Mouse (Mus musculus): ENCODE measurements around the gene Olfr1048. TPM values are rescaled to one million over a fixed set of nuclear protein-coding genes. Genes with fewer than 3 reads are reported as not detected.

The Olfr1048 gene
- polyA plus RNA-seq, 1 experiment from 2014 or later = not detected

Other genes with a start within 250 kb of the Olfr1048 start
- gene Olfr1031, start 250.0 kb downstream of the Olfr1048 start, polyA plus RNA-seq (2015; fragmentation: Nextera tagmentation; extraction: Ambion mirVana) = not detected in 2 replicates
- not detected in 2 replicates for gene Olfr1032, start 234.7 kb downstream of the Olfr1048 start, polyA plus RNA-seq (2015; fragmentation: Nextera tagmentation; extraction: Ambion mirVana)
- 6.3 and 6.4 TPM in 2 replicates for gene Olfr1033, start 219.7 kb downstream of the Olfr1048 start, polyA plus RNA-seq (2015; fragmentation: Nextera tagmentation; extraction: Ambion mirVana)
- 0.07 TPM in 1 of 2 replicates, not detected in the other for gene Olfr1034, start 194.4 kb downstream of the Olfr1048 start, polyA plus RNA-seq (2015; fragmentation: Nextera tagmentation; extraction: Ambion mirVana)
- gene Olfr1036, start 166.3 kb downstream of the Olfr1048 start, polyA plus RNA-seq (2015; fragmentation: Nextera tagmentation; extraction: Ambion mirVana) = not detected in 2 replicates
- gene Olfr1037, start 152.9 kb downstream of the Olfr1048 start, polyA plus RNA-seq (2015; fragmentation: Nextera tagmentation; extraction: Ambion mirVana) = not detected in 2 replicates
- not detected in 2 replicates for gene Olfr1039, start 104.4 kb downstream of the Olfr1048 start, polyA plus RNA-seq (2015; fragmentation: Nextera tagmentation; extraction: Ambion mirVana)
- not detected in 2 replicates for gene Olfr1040, start 93.6 kb downstream of the Olfr1048 start, polyA plus RNA-seq (2015; fragmentation: Nextera tagmentation; extraction: Ambion mirVana)
- not detected in 2 replicates for gene Olfr1042, start 78.5 kb downstream of the Olfr1048 start, polyA plus RNA-seq (2015; fragmentation: Nextera tagmentation; extraction: Ambion mirVana)
- gene Olfr1043, start 72.8 kb downstream of the Olfr1048 start, polyA plus RNA-seq (2015; fragmentation: Nextera tagmentation; extraction: Ambion mirVana) = not detected in 2 replicates
- not detected in 2 replicates for gene Olfr1044, start 62.5 kb downstream of the Olfr1048 start, polyA plus RNA-seq (2015; fragmentation: Nextera tagmentation; extraction: Ambion mirVana)
- gene Olfr52, start 54.6 kb downstream of the Olfr1048 start, polyA plus RNA-seq (2015; fragmentation: Nextera tagmentation; extraction: Ambion mirVana) = not detected in 2 replicates
- gene Olfr1045, start 37.3 kb downstream of the Olfr1048 start, polyA plus RNA-seq (2015; fragmentation: Nextera tagmentation; extraction: Ambion mirVana) = not detected in 2 replicates
- not detected in 2 replicates for gene Olfr1046, start 21.0 kb downstream of the Olfr1048 start, polyA plus RNA-seq (2015; fragmentation: Nextera tagmentation; extraction: Ambion mirVana)
- not detected in 2 replicates for gene Olfr1047, start 8.9 kb downstream of the Olfr1048 start, polyA plus RNA-seq (2015; fragmentation: Nextera tagmentation; extraction: Ambion mirVana)
- not detected in 2 replicates for gene Olfr1049, start 18.0 kb upstream of the Olfr1048 start, polyA plus RNA-seq (2015; fragmentation: Nextera tagmentation; extraction: Ambion mirVana)
- gene Olfr1051, start 38.8 kb upstream of the Olfr1048 start, polyA plus RNA-seq (2015; fragmentation: Nextera tagmentation; extraction: Ambion mirVana) = not detected in 2 replicates
- gene Olfr1052, start 52.2 kb upstream of the Olfr1048 start, polyA plus RNA-seq (2015; fragmentation: Nextera tagmentation; extraction: Ambion mirVana) = not detected in 2 replicates
- gene Olfr1053, start 75.0 kb upstream of the Olfr1048 start, polyA plus RNA-seq (2015; fragmentation: Nextera tagmentation; extraction: Ambion mirVana) = not detected in 2 replicates
- gene Olfr1054, start 95.1 kb upstream of the Olfr1048 start, polyA plus RNA-seq (2015; fragmentation: Nextera tagmentation; extraction: Ambion mirVana) = not detected in 2 replicates
- not detected in 2 replicates for gene Olfr1055, start 110.0 kb upstream of the Olfr1048 start, polyA plus RNA-seq (2015; fragmentation: Nextera tagmentation; extraction: Ambion mirVana)
- not detected in 2 replicates for gene Olfr1056, start 122.2 kb upstream of the Olfr1048 start, polyA plus RNA-seq (2015; fragmentation: Nextera tagmentation; extraction: Ambion mirVana)
- gene Olfr1057, start 138.1 kb upstream of the Olfr1048 start, polyA plus RNA-seq (2015; fragmentation: Nextera tagmentation; extraction: Ambion mirVana) = not detected in 2 replicates
- not detected in 2 replicates for gene Olfr1058, start 148.3 kb upstream of the Olfr1048 start, polyA plus RNA-seq (2015; fragmentation: Nextera tagmentation; extraction: Ambion mirVana)
- not detected in 2 replicates for gene Olfr1061, start 173.8 kb upstream of the Olfr1048 start, polyA plus RNA-seq (2015; fragmentation: Nextera tagmentation; extraction: Ambion mirVana)
- gene Olfr1062, start 186.5 kb upstream of the Olfr1048 start, polyA plus RNA-seq (2015; fragmentation: Nextera tagmentation; extraction: Ambion mirVana) = not detected in 2 replicates
- not detected in 2 replicates for gene Olfr1065, start 210.3 kb upstream of the Olfr1048 start, polyA plus RNA-seq (2015; fragmentation: Nextera tagmentation; extraction: Ambion mirVana)
- not detected in 2 replicates for gene Olfr1066, start 216.0 kb upstream of the Olfr1048 start, polyA plus RNA-seq (2015; fragmentation: Nextera tagmentation; extraction: Ambion mirVana)
- gene Olfr228, start 247.1 kb upstream of the Olfr1048 start, polyA plus RNA-seq (2015; fragmentation: Nextera tagmentation; extraction: Ambion mirVana) = not detected in 2 replicates